Mouse (Mus musculus) left cerebral cortex, adult 18-20 months (tissue): ENCODE measurements around the gene Btg2. TPM values are rescaled to one million over a fixed set of nuclear protein-coding genes. Genes with fewer than 3 reads are reported as not detected.

Experiments
- DNase-seq, 2 experiments: peaks; one replicate each; pipeline ENCODE4 v3.0.0; 2021 to 2022; ENCODE audit warnings: low spot score in 2 of 2, mixed read lengths in 1 of 2
- total RNA-seq, 2 experiments: library from RNA; stranded (reverse); gene quantifications; 2 replicates each; pipeline ENCODE4 v1.2.3; 2021

Btg2 gene
- total RNA-seq, 2 experiments from 2014 or later, result 18.7 to 22.2 TPM

- no peak for DNase-seq
Observed at GRCm38 (mm10) chr1:134026741-134027140, 52.2 kb downstream of the Btg2 start.

DNA sequence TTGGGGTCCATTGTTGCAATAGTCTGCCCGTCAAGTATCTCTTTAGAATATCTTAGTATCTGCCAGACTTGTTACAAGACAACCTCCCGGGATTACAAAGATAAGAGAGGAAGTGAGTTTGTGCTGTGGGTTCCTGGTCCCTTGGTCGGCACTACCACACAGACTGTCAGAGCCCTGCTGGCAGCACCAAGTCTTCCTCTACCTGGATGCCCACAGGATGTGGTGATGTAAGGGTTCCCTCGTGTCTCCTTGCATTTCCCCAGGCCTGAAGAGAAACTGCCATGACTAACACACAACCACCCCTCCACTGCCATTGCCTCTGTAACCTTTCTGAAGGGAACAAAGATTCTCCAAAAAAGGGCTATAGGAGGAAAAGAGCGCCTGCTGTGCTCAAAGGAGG is 52.9 kb downstream of the Btg2 start:
- DNase-seq, result no peak

Other genes starting within 250 kb of the Btg2 start
- gene Optc, start 171.1 kb downstream of the Btg2 start, total RNA-seq, result 1 to 10 TPM in 1 of 2 experiments, under 1 TPM in 1; 0.75 to 1.6 TPM
- gene Prelp, start 157.7 kb downstream of the Btg2 start, total RNA-seq, result 10 to 100 TPM; 12.1 to 13.1 TPM
- 10 to 100 TPM; 27.5 to 28.4 TPM for gene Fmod, start 41.9 kb downstream of the Btg2 start, total RNA-seq
- not detected for gene Chit1, start 32.1 kb upstream of the Btg2 start, total RNA-seq
- gene Chil1, start 103.1 kb upstream of the Btg2 start, total RNA-seq, result 10 to 100 TPM; 16.5 to 18.4 TPM
- gene Mybph, start 114.3 kb upstream of the Btg2 start, total RNA-seq, result under 1 TPM in 1 of 2 experiments, not detected in 1; 0.19 TPM
- 100 to 1,000 TPM; 167 to 172 TPM for gene Adora1, start 156.3 kb upstream of the Btg2 start, total RNA-seq
- not detected for gene Myog, start 210.9 kb upstream of the Btg2 start, total RNA-seq